Mouse (Mus musculus) midbrain, embryonic 15.5 days (tissue): Measurements from ENCODE around the gene Dapk1. TPM values are rescaled to one million over a fixed set of nuclear protein-coding genes. Genes with fewer than 3 reads are reported as not detected.

ENCODE experiments used
- ATAC-seq: fragments of 200-750 bp; cut with Nextera tagmentation; replicated peaks from 2 replicates; pipeline ENCODE4 v1.8.0; 2017; ENCODE audit warnings: moderate TSS enrichment
- H3K27ac ChIP-seq: fragments of 300-500 bp; sonication (generic); 2 replicates; pipeline ENCODE4 v1.5.1; 2015; ENCODE audit warnings: mild to moderate bottlenecking, inconsistent platforms
- H3K27me3 ChIP-seq: fragments of 300-500 bp; sonication (generic); replicated peaks from 2 replicates; pipeline ENCODE4 v1.6.1; 2015; ENCODE audit warnings: inconsistent platforms
- H3K36me3 ChIP-seq: fragments of 300-500 bp; sonication (generic); replicated peaks from 2 replicates; pipeline ENCODE4 v1.6.1; 2015; ENCODE audit warnings: inconsistent platforms
- H3K4me1 ChIP-seq: fragments of 300-500 bp; sonication (generic); 2 replicates; pipeline ENCODE4 v1.6.1; 2015; ENCODE audit warnings: inconsistent platforms
- H3K4me2 ChIP-seq: fragments of 300-500 bp; sonication (generic); 2 replicates; pipeline ENCODE4 v1.6.1; 2015; ENCODE audit warnings: inconsistent platforms, mild to moderate bottlenecking, moderate library complexity
- H3K4me3 ChIP-seq: fragments of 300-500 bp; sonication (generic); 2 replicates; pipeline ENCODE4 v1.5.1; 2015; ENCODE audit warnings: mild to moderate bottlenecking, inconsistent platforms
- H3K9ac ChIP-seq: fragments of 300-500 bp; sonication (generic); 2 replicates; pipeline ENCODE4 v1.6.1; 2015; ENCODE audit warnings: mild to moderate bottlenecking, inconsistent platforms
- H3K9me3 ChIP-seq: fragments of 300-500 bp; sonication (generic); 2 replicates; pipeline ENCODE4 v1.6.1; 2016; ENCODE audit warnings: inconsistent platforms
- WGBS: fragments of 180-500 bp; shearing (Covaris S2); methylation state at CpG from one replicate; pipeline ENCODE4 v1.1.7; 2015; ENCODE audit warnings: mixed read lengths; 5-methylcytosine and 5-hydroxymethylcytosine counted together
- polyA plus RNA-seq: library from polyadenylated mRNA; unstranded; fragments of >200 nt; fragmentation: Nextera tagmentation; extraction: Ambion mirVana; gene quantifications from 2 replicates; pipeline ENCODE4 v1.2.1, GENCODE M21; 2015

Dapk1 gene
- polyA plus RNA-seq, 1 experiment from 2014 or later, result 48.4 TPM

GRCm38 (mm10) chr13:60737632-60738324 is 136.0 kb downstream of the Dapk1 start:
- Histone ChIP-seq H3K4me2 (0 out of 2 replicates have a peak overlapping the region, but pooled peaks have one; percentile 9), H3K9ac (no peak overlapping the region), H3K4me1 (peaks cover 8% of the 10 kb centered on the region; the same call in 1 of the 2 replicates), H3K36me3 (peaks cover 41% of the 10 kb centered on the region), H3K27me3 (no peaks in the 10 kb centered on the region), H3K27ac (0 out of 2 replicates have a peak overlapping the region, but pooled peaks have one; percentile 35), H3K4me3 (no peak overlapping the region), H3K9me3 (no peaks in the 10 kb centered on the region)
- WGBS, result 20% methylated on average over 9 of the region's 9 CpGs
- ATAC-seq, result peak; percentile 15; the same call in 1 of the 2 replicates

- ATAC-seq, result peak; percentile 73
- no peak overlapping the region for H3K27ac ChIP-seq
- H3K27me3 ChIP-seq, result no peaks in the 10 kb centered on the region
- 11% methylated on average over 9 of the region's 9 CpGs for whole genome bisulfite sequencing
- H3K4me1 ChIP-seq, result peaks cover 8% of the 10 kb centered on the region; the same call in 1 of the 2 replicates
- 0 out of 2 replicates have a peak overlapping the region, but pooled peaks have one; percentile 9 for H3K4me2 ChIP-seq
- no peaks in the 10 kb centered on the region for H3K9me3 ChIP-seq
- peaks cover 41% of the 10 kb centered on the region for H3K36me3 ChIP-seq
- no peak overlapping the region for H3K4me3 ChIP-seq
- no peak overlapping the region for H3K9ac ChIP-seq
These were observed 136.7 kb downstream of the Dapk1 start for GRCm38 (mm10) chr13:60738429-60738828.

GRCm38 (mm10) chr13:60740248-60740647 is 138.5 kb downstream of the Dapk1 start:
- Histone ChIP-seq H3K4me2 (no peak overlapping the region), H3K9me3 (no peaks in the 10 kb centered on the region), H3K4me1 (peaks cover 13% of the 10 kb centered on the region; the same call in 1 of the 2 replicates), H3K27me3 (no peaks in the 10 kb centered on the region), H3K27ac (no peak overlapping the region), H3K9ac (no peak overlapping the region), H3K4me3 (no peak overlapping the region), H3K36me3 (peaks cover 31% of the 10 kb centered on the region)
- 89% methylated on average over 6 of the region's 6 CpGs for WGBS
- ATAC-seq, result no peak

GRCm38 (mm10) chr13:60742611-60743010 is 140.9 kb downstream of the Dapk1 start:
- Histone ChIP-seq H3K36me3 (peaks cover 27% of the 10 kb centered on the region), H3K9ac (no peak overlapping the region), H3K27me3 (no peaks in the 10 kb centered on the region), H3K4me2 (no peak overlapping the region), H3K4me3 (no peak overlapping the region), H3K27ac (no peak overlapping the region), H3K4me1 (peaks cover 13% of the 10 kb centered on the region; the same call in 1 of the 2 replicates), H3K9me3 (no peaks in the 10 kb centered on the region)
- WGBS, result 94% methylated on average over 3 of the region's 3 CpGs
- no peak for ATAC-seq

GRCm38 (mm10) chr13:60743381-60744077 is 141.8 kb downstream of the Dapk1 start:
- Histone ChIP-seq H3K4me2 (no peak overlapping the region), H3K27me3 (no peaks in the 10 kb centered on the region), H3K4me3 (no peak overlapping the region), H3K27ac (peak overlapping the region; percentile 40; the same call in 1 of the 2 replicates), H3K4me1 (peaks cover 5% of the 10 kb centered on the region; the same call in 1 of the 2 replicates), H3K9ac (no peak overlapping the region), H3K9me3 (no peaks in the 10 kb centered on the region), H3K36me3 (peaks cover 34% of the 10 kb centered on the region)
- WGBS, result 68% methylated on average over 13 of the region's 13 CpGs
- peak; percentile 28 for ATAC-seq

GRCm38 (mm10) chr13:60744078-60744460 is 142.3 kb downstream of the Dapk1 start:
- peak overlapping the region; percentile 40; the same call in 1 of the 2 replicates for H3K27ac ChIP-seq
- no peak overlapping the region for H3K4me2 ChIP-seq
- peaks cover 40% of the 10 kb centered on the region for H3K36me3 ChIP-seq
- no peak overlapping the region for H3K4me3 ChIP-seq
- no peaks in the 10 kb centered on the region for H3K9me3 ChIP-seq
- 34% methylated on average over 7 of the region's 7 CpGs for WGBS
- H3K4me1 ChIP-seq, result peaks cover 5% of the 10 kb centered on the region; the same call in 1 of the 2 replicates
- ATAC-seq, result peak; percentile 54
- H3K27me3 ChIP-seq, result no peaks in the 10 kb centered on the region
- no peak overlapping the region for H3K9ac ChIP-seq

- Histone ChIP-seq H3K27ac (no peak overlapping the region), H3K9ac (no peak overlapping the region), H3K4me3 (no peak overlapping the region), H3K27me3 (no peaks in the 10 kb centered on the region), H3K36me3 (peaks cover 43% of the 10 kb centered on the region), H3K9me3 (no peaks in the 10 kb centered on the region), H3K4me2 (no peak overlapping the region), H3K4me1 (peaks cover 5% of the 10 kb centered on the region; the same call in 1 of the 2 replicates)
- WGBS, result 92% methylated on average over 3 of the region's 3 CpGs
- ATAC-seq, result no peak
These were observed 143.0 kb downstream of the Dapk1 start for GRCm38 (mm10) chr13:60744736-60745135.

- WGBS, result 90% methylated on average over 12 of the region's 12 CpGs
- Histone ChIP-seq H3K4me2 (no peak overlapping the region), H3K4me1 (peaks cover 5% of the 10 kb centered on the region; the same call in 1 of the 2 replicates), H3K4me3 (no peak overlapping the region), H3K36me3 (peaks cover 43% of the 10 kb centered on the region), H3K9ac (no peak overlapping the region), H3K9me3 (no peaks in the 10 kb centered on the region), H3K27ac (no peak overlapping the region), H3K27me3 (no peaks in the 10 kb centered on the region)
- no peak for ATAC-seq
These were observed 143.6 kb downstream of the Dapk1 start for GRCm38 (mm10) chr13:60745358-60745757.

GRCm38 (mm10) chr13:60746271-60746670 is 144.5 kb downstream of the Dapk1 start:
- Histone ChIP-seq H3K9me3 (no peaks in the 10 kb centered on the region), H3K4me2 (no peak overlapping the region), H3K27ac (no peak overlapping the region), H3K4me1 (peaks cover 5% of the 10 kb centered on the region; the same call in 1 of the 2 replicates), H3K36me3 (peaks cover 44% of the 10 kb centered on the region), H3K4me3 (no peak overlapping the region), H3K27me3 (no peaks in the 10 kb centered on the region), H3K9ac (no peak overlapping the region)
- WGBS, result 42% methylated on average over 1 of the region's 1 CpGs
- ATAC-seq, result no peak

GRCm38 (mm10) chr13:60747201-60747600 is 145.5 kb downstream of the Dapk1 start:
- no peak overlapping the region for H3K4me2 ChIP-seq
- no peak for ATAC-seq
- 89% methylated on average over 1 of the region's 1 CpGs for WGBS
- no peak overlapping the region for H3K27ac ChIP-seq
- H3K27me3 ChIP-seq, result no peaks in the 10 kb centered on the region
- H3K4me3 ChIP-seq, result no peak overlapping the region
- no peak overlapping the region for H3K9ac ChIP-seq
- H3K36me3 ChIP-seq, result peaks cover 44% of the 10 kb centered on the region
- peaks cover 5% of the 10 kb centered on the region; the same call in 1 of the 2 replicates for H3K4me1 ChIP-seq
- no peaks in the 10 kb centered on the region for H3K9me3 ChIP-seq

- Histone ChIP-seq H3K27me3 (no peaks in the 10 kb centered on the region), H3K4me2 (no peak overlapping the region), H3K36me3 (peaks cover 57% of the 10 kb centered on the region), H3K9me3 (no peaks in the 10 kb centered on the region), H3K27ac (no peak overlapping the region), H3K4me3 (no peak overlapping the region), H3K4me1 (peaks cover 5% of the 10 kb centered on the region; the same call in 1 of the 2 replicates), H3K9ac (no peak overlapping the region)
- no peak for ATAC-seq
- 94% methylated on average over 2 of the region's 2 CpGs for WGBS
These were observed 146.8 kb downstream of the Dapk1 start for GRCm38 (mm10) chr13:60748556-60748955.

GRCm38 (mm10) chr13:60750930-60751329 is 149.2 kb downstream of the Dapk1 start:
- WGBS, result 94% methylated on average over 7 of the region's 7 CpGs
- no peak overlapping the region for H3K4me3 ChIP-seq
- ATAC-seq, result no peak
- H3K27me3 ChIP-seq, result no peaks in the 10 kb centered on the region
- H3K27ac ChIP-seq, result no peak overlapping the region
- H3K36me3 ChIP-seq, result peaks cover 62% of the 10 kb centered on the region
- no peak overlapping the region for H3K4me2 ChIP-seq
- no peaks in the 10 kb centered on the region for H3K9me3 ChIP-seq
- no peaks in the 10 kb centered on the region for H3K4me1 ChIP-seq
- H3K9ac ChIP-seq, result no peak overlapping the region
